Mouse (Mus musculus) macrophage (primary cell): ENCODE results near the gene Togaram2. TPM values are rescaled to one million over a fixed set of nuclear protein-coding genes. Genes with fewer than 3 reads are reported as not detected.
"Not testable (repeated sequence)": the region's sequence is repeated elsewhere in the genome, so short reads cannot be mapped to it uniquely, and the experiment has no call there.

Experiments used
- H3K27ac ChIP-seq: fragments of 350-480 bp; formaldehyde crosslinking; 2 replicates; pipeline ENCODE4 v1.9.0; 2021
- H3K36me3 ChIP-seq: fragments of 350-480 bp; formaldehyde crosslinking; 2 replicates; pipeline ENCODE4 v1.9.0; 2021; ENCODE audit errors: inconsistent target
- H3K4me3 ChIP-seq: fragments of 350-480 bp; formaldehyde crosslinking; 2 replicates; pipeline ENCODE4 v1.9.0; 2021; ENCODE audit errors: inconsistent target
- H3K79me2 ChIP-seq: fragments of 350-480 bp; formaldehyde crosslinking; 2 replicates; pipeline ENCODE4 v1.9.0; 2021; ENCODE audit errors: inconsistent target
- WGBS: methylation state at CpG from one replicate; pipeline ENCODE4 v1.1.7; 2026; ENCODE audit warnings: inconsistent platforms; ENCODE audit not compliant: missing documents; 5-methylcytosine and 5-hydroxymethylcytosine counted together
- polyA plus RNA-seq: library from polyadenylated mRNA; stranded (reverse); fragments of 250-400 nt; gene quantifications from 3 replicates; pipeline ENCODE4 v1.2.4, GENCODE M21; 2018; ENCODE audit warnings: inconsistent platforms
- total RNA-seq, 78 experiments: library from RNA; depleted of rRNA; stranded (reverse); fragments of 250-400 nt; gene quantifications; 1 replicate in 9 of 78; 2 replicates in 24 of 78; 3 replicates in 43 of 78; 4 replicates in 2 of 78; pipeline ENCODE4 v1.2.4; 2018; ENCODE audit warnings: inconsistent platforms in 56 of 78

The Togaram2 gene
- not detected for total RNA-seq (2018; cell fraction: chromatin; rRNA removed)
- under 1 TPM in 1 of 26 experiments, not detected in 25; 0.06 TPM for total RNA-seq (2018; cell fraction: cytosol; rRNA removed)
- total RNA-seq (2018; cell fraction: nucleus; rRNA removed): not detected
- polyA plus RNA-seq: not detected in 3 replicates

- H3K4me3 ChIP-seq: no peak within 1 kb of the TSS
- H3K79me2 ChIP-seq: no peaks in the 10 kb centered on the region
- 92% methylated on average over 9 of the region's 9 CpGs for WGBS
- no peak within 1 kb of the TSS for H3K27ac ChIP-seq
- H3K36me3 ChIP-seq: no peaks in the 10 kb centered on the region
These were observed at the start of gene Togaram2 for GRCm38 (mm10) chr17:71673092-71673491. Togaram2 (plus strand) TSS chr17:71673261.

DNA sequence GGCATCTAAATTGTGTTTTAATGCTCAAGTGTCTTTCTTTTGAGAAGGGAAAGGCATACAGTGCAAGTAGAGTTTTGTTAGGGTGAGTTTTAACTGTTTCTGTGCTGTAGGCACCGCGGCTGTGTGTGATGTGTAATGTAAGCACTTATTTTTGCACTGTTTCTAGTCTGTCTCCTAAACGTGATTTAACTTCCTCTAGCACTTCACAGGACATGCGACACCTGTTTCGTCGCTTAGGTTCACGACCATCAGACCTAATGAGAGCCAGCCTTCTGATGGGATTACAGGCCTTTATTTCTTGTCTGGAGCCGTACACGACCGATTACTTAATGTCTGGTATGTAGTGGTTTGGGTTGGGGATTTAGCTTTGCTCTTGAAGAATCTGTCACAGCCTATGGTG lies 41.3 kb upstream of the Togaram2 start:
- no peak overlapping the region for H3K4me3 ChIP-seq
- peaks cover 41% of the 10 kb centered on the region for H3K79me2 ChIP-seq
- 94% methylated on average over 10 of the region's 10 CpGs for WGBS
- H3K36me3 ChIP-seq: peaks cover 74% of the 10 kb centered on the region
- H3K27ac ChIP-seq: no peak overlapping the region

- whole genome bisulfite sequencing: 96% methylated on average over 8 of the region's 8 CpGs
- Histone ChIP-seq H3K79me2 (peaks cover 25% of the 10 kb centered on the region), H3K36me3 (peaks cover 77% of the 10 kb centered on the region), H3K27ac (no peak overlapping the region), H3K4me3 (no peak overlapping the region)
These were observed 39.7 kb upstream of the Togaram2 start for GRCm38 (mm10) chr17:71633350-71633749.

- no peaks in the 10 kb centered on the region; the same call in 1 of the 2 replicates for H3K79me2 ChIP-seq
- 93% methylated on average over 8 of the region's 8 CpGs for WGBS
- H3K27ac ChIP-seq: no peak overlapping the region
- peaks cover 90% of the 10 kb centered on the region for H3K36me3 ChIP-seq
- no peak overlapping the region for H3K4me3 ChIP-seq
These were observed 36.3 kb upstream of the Togaram2 start for GRCm38 (mm10) chr17:71636786-71637185.

GRCm38 (mm10) chr17:71637750-71638265 lies 35.3 kb upstream of the Togaram2 start:
- H3K79me2 ChIP-seq: no peaks in the 10 kb centered on the region; the same call in 1 of the 2 replicates
- H3K27ac ChIP-seq: no peak overlapping the region
- H3K4me3 ChIP-seq: no peak overlapping the region
- WGBS: 82% methylated on average over 4 of the region's 4 CpGs
- peaks cover 91% of the 10 kb centered on the region for H3K36me3 ChIP-seq

DNA sequence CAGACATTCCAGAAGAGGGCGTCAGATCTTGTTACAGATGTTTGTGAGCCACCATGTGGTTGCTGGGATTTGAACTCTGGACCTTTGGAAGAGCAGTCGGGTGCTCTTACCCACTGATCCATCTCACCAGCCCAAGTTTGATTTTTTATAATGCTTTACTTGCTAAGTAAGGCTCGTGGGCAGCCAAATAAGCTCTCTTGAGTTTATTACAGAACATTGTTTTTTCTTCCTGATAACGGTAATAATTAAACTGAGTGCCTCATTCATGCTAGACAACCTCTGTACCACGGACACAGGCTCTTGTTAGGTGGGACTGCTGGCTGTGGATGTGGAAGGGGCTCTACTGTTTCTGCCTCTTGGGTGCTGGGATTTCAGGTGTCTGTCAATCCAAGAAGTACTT lies 34.0 kb upstream of the Togaram2 start:
- WGBS: 92% methylated on average over 4 of the region's 5 CpGs
- not testable (repeated sequence) for H3K27ac ChIP-seq, H3K4me3 ChIP-seq, H3K79me2 ChIP-seq
- peaks cover 89% of the 10 kb centered on the region for H3K36me3 ChIP-seq

DNA sequence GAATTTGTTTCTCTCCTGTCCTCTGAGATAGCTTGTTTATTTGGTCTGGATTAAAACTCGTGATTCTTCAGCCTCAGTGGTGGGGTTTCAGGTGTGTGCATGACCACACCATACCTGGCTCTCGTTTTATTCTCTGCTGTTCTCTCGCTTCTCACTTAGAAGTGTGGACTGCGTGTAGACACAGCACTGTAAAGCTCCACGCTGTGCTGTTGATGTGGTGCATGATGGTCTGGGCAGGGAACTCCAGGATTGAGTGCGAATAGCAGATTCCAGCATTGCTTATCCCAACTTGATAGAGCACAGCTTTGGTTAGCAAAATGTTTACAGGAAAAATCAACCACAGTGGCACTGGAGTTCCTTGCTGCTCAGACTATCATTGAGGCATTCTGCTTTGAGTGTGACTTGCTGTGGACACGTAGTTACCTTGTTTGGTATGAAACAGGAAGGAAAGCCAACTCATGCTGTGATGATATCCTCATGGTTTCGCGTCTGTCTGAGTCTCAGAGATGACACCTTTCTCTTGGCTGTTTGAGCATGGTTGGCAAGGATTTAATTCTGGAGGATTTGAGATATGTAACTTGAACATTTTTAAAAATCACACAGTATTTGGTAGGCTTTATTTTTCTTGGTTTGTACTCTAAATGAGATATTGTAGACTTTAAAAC lies 32.5 kb upstream of the Togaram2 start:
- no peak overlapping the region for H3K27ac ChIP-seq

DNA sequence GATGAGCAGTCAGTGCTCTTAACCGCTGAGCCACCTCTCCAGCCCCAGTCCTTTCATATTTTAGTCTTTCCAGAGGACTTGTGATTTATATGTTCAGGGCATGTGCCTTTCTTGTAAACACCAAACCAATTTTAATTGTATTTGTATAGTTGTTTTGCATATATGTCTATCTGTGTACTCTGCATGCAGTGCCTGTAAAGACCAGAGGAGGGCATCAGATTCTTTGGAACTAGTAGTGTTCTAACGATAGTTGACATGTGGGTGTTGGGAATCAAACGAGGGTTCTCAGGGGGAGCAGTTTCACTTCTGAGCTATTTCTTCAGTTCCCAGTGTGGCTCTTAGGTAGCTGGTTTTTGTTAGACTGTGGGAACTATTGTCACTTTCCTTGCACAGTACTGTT lies 30.9 kb upstream of the Togaram2 start:
- Histone ChIP-seq H3K27ac (no peak overlapping the region), H3K4me3 (no peak overlapping the region), H3K36me3 (peaks cover 75% of the 10 kb centered on the region), H3K79me2 (no peaks in the 10 kb centered on the region; the same call in 1 of the 2 replicates)
- 85% methylated on average over 3 of the region's 3 CpGs for WGBS

More for the DNA sequence above, 32.5 kb upstream of the Togaram2 start:
- H3K79me2 ChIP-seq: no peaks in the 10 kb centered on the region; the same call in 1 of the 2 replicates
- H3K36me3 ChIP-seq: peaks cover 78% of the 10 kb centered on the region
- H3K4me3 ChIP-seq: no peak overlapping the region
- 87% methylated on average over 9 of the region's 9 CpGs for WGBS

DNA sequence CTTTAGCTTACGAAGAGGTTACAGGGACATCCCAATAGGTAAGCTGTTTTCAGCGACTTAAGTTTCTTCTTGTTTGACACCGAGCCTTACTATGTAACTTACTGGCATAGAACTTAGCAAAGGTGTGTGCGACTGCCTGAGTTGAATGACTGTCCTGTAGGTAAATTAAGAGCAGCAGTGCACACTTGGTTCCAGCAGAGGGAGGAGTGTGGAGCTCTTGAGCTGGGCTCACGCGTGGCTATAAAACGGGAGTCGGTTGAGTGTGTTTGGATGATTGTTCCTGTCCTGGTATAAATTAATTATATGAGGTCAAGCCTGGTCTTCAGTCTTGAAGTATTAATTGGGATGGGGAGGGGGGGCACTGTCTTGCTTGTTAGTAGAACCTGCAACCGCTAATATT lies 23.1 kb upstream of the Togaram2 start:
- H3K4me3 ChIP-seq: no peak overlapping the region
- H3K36me3 ChIP-seq: peaks cover 85% of the 10 kb centered on the region
- WGBS: 95% methylated on average over 9 of the region's 9 CpGs

GRCm38 (mm10) chr17:71652495-71652894 lies 20.6 kb upstream of the Togaram2 start:
- Histone ChIP-seq H3K27ac (no peak overlapping the region), H3K79me2 (no peaks in the 10 kb centered on the region), H3K4me3 (no peak overlapping the region), H3K36me3 (peaks cover 81% of the 10 kb centered on the region)
- 95% methylated on average over 2 of the region's 2 CpGs for WGBS

More for the DNA sequence above, 23.1 kb upstream of the Togaram2 start:
- Histone ChIP-seq H3K79me2 (no peaks in the 10 kb centered on the region), H3K27ac (no peak overlapping the region)

DNA sequence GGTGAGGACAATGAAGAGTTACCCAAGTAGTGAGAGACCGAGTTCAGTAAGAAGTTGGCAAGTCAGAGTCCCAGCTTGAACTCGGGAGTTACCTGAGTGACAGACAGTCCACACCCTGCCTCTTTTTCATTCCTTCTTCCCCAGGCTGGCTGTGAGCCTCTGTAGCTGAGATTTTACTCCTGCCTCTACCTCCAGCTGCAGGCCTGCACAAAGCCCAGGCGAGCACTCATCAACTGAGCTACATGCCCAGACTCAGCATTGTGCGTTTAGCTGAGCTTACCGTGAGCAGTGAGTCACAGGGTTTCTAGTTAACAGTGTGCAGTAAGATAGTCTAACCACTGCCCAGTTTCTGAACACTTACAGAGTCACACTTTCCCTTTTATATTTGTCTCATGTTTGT lies 20.1 kb upstream of the Togaram2 start:
- no peak overlapping the region for H3K27ac ChIP-seq
- H3K4me3 ChIP-seq: no peak overlapping the region
- no peaks in the 10 kb centered on the region for H3K79me2 ChIP-seq
- H3K36me3 ChIP-seq: peaks cover 83% of the 10 kb centered on the region
- 96% methylated on average over 5 of the region's 5 CpGs for WGBS

- Histone ChIP-seq H3K79me2 (no peaks in the 10 kb centered on the region), H3K36me3 (peaks cover 47% of the 10 kb centered on the region), H3K27ac (no peak overlapping the region), H3K4me3 (no peak overlapping the region)
- WGBS: 96% methylated on average over 4 of the region's 4 CpGs
These were observed 15.5 kb upstream of the Togaram2 start for GRCm38 (mm10) chr17:71657521-71657920.

DNA sequence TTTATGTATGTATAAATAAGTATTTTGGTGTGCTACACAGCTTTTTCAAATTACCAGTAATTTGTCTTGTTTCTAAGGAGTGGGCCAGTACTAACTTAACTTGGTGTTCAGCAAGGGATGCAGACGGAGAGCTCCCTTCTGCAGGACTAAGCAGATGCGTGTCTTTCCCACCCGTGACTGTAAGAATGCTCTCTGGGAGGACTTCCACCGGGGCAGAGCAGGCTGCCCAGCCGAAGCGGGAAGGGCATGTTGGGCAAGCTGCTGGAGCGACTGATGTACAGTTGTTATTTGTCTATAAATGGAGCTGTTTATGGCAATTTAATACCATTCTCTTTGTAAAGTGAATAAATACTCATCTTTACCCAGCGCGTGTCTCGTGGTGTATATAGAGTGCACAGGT lies 14.4 kb upstream of the Togaram2 start:
- WGBS: 93% methylated on average over 10 of the region's 10 CpGs
- Histone ChIP-seq H3K4me3 (no peak overlapping the region), H3K36me3 (peaks cover 38% of the 10 kb centered on the region)

GRCm38 (mm10) chr17:71660390-71660789 lies 12.7 kb upstream of the Togaram2 start:
- H3K79me2 ChIP-seq: no peaks in the 10 kb centered on the region
- WGBS: 80% methylated on average over 1 of the region's 1 CpGs
- no peak overlapping the region for H3K4me3 ChIP-seq
- H3K36me3 ChIP-seq: peaks cover 23% of the 10 kb centered on the region
- no peak overlapping the region for H3K27ac ChIP-seq

More for the DNA sequence above, 14.4 kb upstream of the Togaram2 start:
- no peaks in the 10 kb centered on the region for H3K79me2 ChIP-seq
- H3K27ac ChIP-seq: no peak overlapping the region

GRCm38 (mm10) chr17:71662751-71663250 lies 10.3 kb upstream of the Togaram2 start:
- Histone ChIP-seq H3K4me3 (peak overlapping the region; percentile 27), H3K36me3 (peaks cover 10% of the 10 kb centered on the region), H3K79me2 (no peaks in the 10 kb centered on the region), H3K27ac (no peak overlapping the region)
- 10% methylated on average over 21 of the region's 21 CpGs for WGBS
